Mouse (Mus musculus) liver, embryonic 12.5 days (tissue): ENCODE data around the gene C3. TPM values are rescaled to one million over a fixed set of nuclear protein-coding genes. Genes with fewer than 3 reads are reported as not detected.

Source experiments
- ATAC-seq: fragments of 200-750 bp; cut with Nextera tagmentation; 2 replicates; pipeline ENCODE4 v1.8.0; 2017; ENCODE audit warnings: moderate number of reproducible peaks, mild to moderate bottlenecking, moderate library complexity
- H3K27ac ChIP-seq: fragments of 300-500 bp; sonication (generic); 2 replicates; pipeline ENCODE4 v1.5.1; 2016; ENCODE audit warnings: mild to moderate bottlenecking
- H3K27me3 ChIP-seq: fragments of 300-500 bp; sonication (generic); replicated peaks from 2 replicates; pipeline ENCODE4 v1.6.1; 2016; ENCODE audit warnings: mild to moderate bottlenecking, moderate library complexity
- H3K36me3 ChIP-seq: fragments of 300-500 bp; sonication (generic); 2 replicates; pipeline ENCODE4 v1.6.1; 2016; ENCODE audit warnings: mild to moderate bottlenecking, moderate library complexity
- H3K4me1 ChIP-seq: fragments of 300-500 bp; sonication (generic); 2 replicates; pipeline ENCODE4 v1.6.1; 2016
- H3K4me2 ChIP-seq: fragments of 300-500 bp; sonication (generic); 2 replicates; pipeline ENCODE4 v1.6.1; 2016; ENCODE audit warnings: mild to moderate bottlenecking, moderate library complexity
- H3K4me3 ChIP-seq: fragments of 300-500 bp; sonication (generic); 2 replicates; pipeline ENCODE4 v1.5.1; 2016; ENCODE audit warnings: mild to moderate bottlenecking, moderate library complexity
- H3K9ac ChIP-seq: fragments of 300-500 bp; sonication (generic); 2 replicates; pipeline ENCODE4 v1.6.1; 2016; ENCODE audit warnings: mild to moderate bottlenecking, moderate library complexity
- H3K9me3 ChIP-seq: fragments of 300-500 bp; sonication (generic); replicated peaks from 2 replicates; pipeline ENCODE4 v1.6.1; 2016; ENCODE audit warnings: mild to moderate bottlenecking, moderate library complexity
- whole genome bisulfite sequencing: fragments of 180-500 bp; shearing (Covaris S2); methylation state at CpG from one replicate; pipeline ENCODE4 v1.1.7; 2016; ENCODE audit not compliant: insufficient replicate concordance; 5-methylcytosine and 5-hydroxymethylcytosine counted together
- polyA plus RNA-seq: library from polyadenylated mRNA; unstranded; fragments of >200 nt; fragmentation: Nextera tagmentation; extraction: Ambion mirVana; gene quantifications from 2 replicates; pipeline ENCODE4 v1.2.1, GENCODE M21; 2016

The C3 gene
- polyA plus RNA-seq, 1 experiment from 2014 or later = 95.1 TPM

DNA sequence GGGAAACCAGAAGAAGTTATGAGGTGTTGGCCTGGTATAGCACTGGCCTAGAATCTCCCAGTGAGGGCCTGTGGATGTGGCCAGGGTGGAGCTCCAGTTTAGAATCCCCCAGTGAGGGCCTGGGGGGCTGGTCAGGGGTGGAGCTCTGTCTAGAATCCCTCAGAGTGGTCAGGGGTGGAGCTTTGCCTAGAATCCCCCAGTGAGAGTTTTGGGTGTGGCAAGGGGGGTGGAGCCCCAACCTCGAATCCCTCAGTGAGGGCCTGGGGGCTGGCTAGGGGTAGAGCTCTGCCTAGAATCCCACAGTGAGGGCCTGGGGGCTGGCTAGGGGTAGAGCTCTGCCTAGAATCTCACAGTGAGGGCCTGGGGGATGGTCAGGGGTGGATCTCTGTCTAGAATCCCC, 33.9 kb upstream of the C3 start:
- Histone ChIP-seq H3K4me3 (no peak overlapping the region), H3K4me2 (no peak overlapping the region), H3K27me3 (no peaks in the 10 kb centered on the region), H3K9ac (no peak overlapping the region), H3K9me3 (no peaks in the 10 kb centered on the region), H3K36me3 (peaks cover 44% of the 10 kb centered on the region), H3K4me1 (peaks cover 30% of the 10 kb centered on the region), H3K27ac (no peak overlapping the region)
- ATAC-seq = no peak
- 0% methylated on average over 1 of the region's 1 CpGs for WGBS

GRCm38 (mm10) chr17:57261286-57261685, 33.4 kb upstream of the C3 start:
- Histone ChIP-seq H3K9me3 (no peaks in the 10 kb centered on the region), H3K4me2 (no peak overlapping the region), H3K4me3 (no peak overlapping the region), H3K27ac (no peak overlapping the region), H3K9ac (no peak overlapping the region), H3K27me3 (no peaks in the 10 kb centered on the region), H3K4me1 (peaks cover 30% of the 10 kb centered on the region), H3K36me3 (peaks cover 49% of the 10 kb centered on the region)
- no peak for ATAC-seq
- WGBS = 84% methylated on average over 4 of the region's 4 CpGs

GRCm38 (mm10) chr17:57260351-57260750, 32.4 kb upstream of the C3 start:
- WGBS = 82% methylated on average over 9 of the region's 9 CpGs
- Histone ChIP-seq H3K27me3 (no peaks in the 10 kb centered on the region), H3K4me2 (no peak overlapping the region), H3K27ac (no peak overlapping the region), H3K9me3 (no peaks in the 10 kb centered on the region), H3K4me3 (no peak overlapping the region), H3K36me3 (peaks cover 57% of the 10 kb centered on the region), H3K4me1 (peaks cover 27% of the 10 kb centered on the region), H3K9ac (no peak overlapping the region)
- ATAC-seq = no peak

- WGBS = 82% methylated on average over 8 of the region's 8 CpGs
- no peak for ATAC-seq
- H3K36me3 ChIP-seq = peaks cover 63% of the 10 kb centered on the region
These were observed 31.8 kb upstream of the C3 start for GRCm38 (mm10) chr17:57259742-57260141.

DNA sequence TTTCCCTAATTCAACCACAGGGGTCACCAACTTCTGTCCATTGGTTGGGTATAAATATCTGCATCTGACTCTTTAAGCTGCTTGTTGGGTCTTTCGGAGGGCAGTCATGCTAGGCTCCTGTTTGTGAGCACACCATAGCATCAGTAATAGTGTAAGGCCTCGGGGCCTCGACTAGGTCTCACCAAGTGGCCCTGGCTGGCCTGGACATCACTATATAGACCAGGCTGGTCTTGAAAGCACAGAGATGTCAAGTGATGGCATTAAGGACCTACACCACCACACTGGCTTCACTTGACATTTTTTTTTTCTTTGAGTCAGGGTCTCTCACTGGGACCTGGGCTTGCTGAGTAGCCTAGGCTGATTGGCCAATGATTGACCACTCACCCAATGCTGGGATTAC, 30.3 kb upstream of the C3 start:
- WGBS = 82% methylated on average over 3 of the region's 3 CpGs
- no peak overlapping the region for H3K9ac ChIP-seq
- no peaks in the 10 kb centered on the region for H3K9me3 ChIP-seq
- peaks cover 7% of the 10 kb centered on the region for H3K4me1 ChIP-seq
- no peak overlapping the region for H3K4me3 ChIP-seq
- peaks cover 77% of the 10 kb centered on the region for H3K36me3 ChIP-seq
- no peaks in the 10 kb centered on the region for H3K27me3 ChIP-seq
- ATAC-seq = no peak
- H3K27ac ChIP-seq = no peak overlapping the region
- no peak overlapping the region for H3K4me2 ChIP-seq

More at GRCm38 (mm10) chr17:57259742-57260141, 31.8 kb upstream of the C3 start:
- no peak overlapping the region for H3K9ac ChIP-seq
- H3K4me2 ChIP-seq = no peak overlapping the region
- H3K27me3 ChIP-seq = no peaks in the 10 kb centered on the region
- peaks cover 21% of the 10 kb centered on the region for H3K4me1 ChIP-seq
- H3K4me3 ChIP-seq = no peak overlapping the region
- no peak overlapping the region for H3K27ac ChIP-seq
- no peaks in the 10 kb centered on the region for H3K9me3 ChIP-seq

GRCm38 (mm10) chr17:57256921-57257485, 29.1 kb upstream of the C3 start:
- H3K36me3 ChIP-seq = peaks cover 68% of the 10 kb centered on the region
- ATAC-seq = no peak
- no peaks in the 10 kb centered on the region for H3K9me3 ChIP-seq
- no peak overlapping the region for H3K27ac ChIP-seq
- 84% methylated on average over 22 of the region's 22 CpGs for WGBS
- H3K4me1 ChIP-seq = peaks cover 6% of the 10 kb centered on the region
- no peak overlapping the region for H3K9ac ChIP-seq
- no peaks in the 10 kb centered on the region for H3K27me3 ChIP-seq
- no peak overlapping the region for H3K4me2 ChIP-seq
- H3K4me3 ChIP-seq = no peak overlapping the region

- no peak overlapping the region for H3K4me3 ChIP-seq
- no peak for ATAC-seq
- no peak overlapping the region for H3K27ac ChIP-seq
- H3K9me3 ChIP-seq = no peaks in the 10 kb centered on the region
- peaks cover 10% of the 10 kb centered on the region for H3K4me1 ChIP-seq
- peaks cover 3% of the 10 kb centered on the region for H3K27me3 ChIP-seq
- no peak overlapping the region for H3K4me2 ChIP-seq
- no peak overlapping the region for H3K9ac ChIP-seq
- 79% methylated on average over 14 of the region's 14 CpGs for WGBS
- H3K36me3 ChIP-seq = peaks cover 52% of the 10 kb centered on the region
These were observed 27.4 kb upstream of the C3 start for GRCm38 (mm10) chr17:57255354-57255753.

DNA sequence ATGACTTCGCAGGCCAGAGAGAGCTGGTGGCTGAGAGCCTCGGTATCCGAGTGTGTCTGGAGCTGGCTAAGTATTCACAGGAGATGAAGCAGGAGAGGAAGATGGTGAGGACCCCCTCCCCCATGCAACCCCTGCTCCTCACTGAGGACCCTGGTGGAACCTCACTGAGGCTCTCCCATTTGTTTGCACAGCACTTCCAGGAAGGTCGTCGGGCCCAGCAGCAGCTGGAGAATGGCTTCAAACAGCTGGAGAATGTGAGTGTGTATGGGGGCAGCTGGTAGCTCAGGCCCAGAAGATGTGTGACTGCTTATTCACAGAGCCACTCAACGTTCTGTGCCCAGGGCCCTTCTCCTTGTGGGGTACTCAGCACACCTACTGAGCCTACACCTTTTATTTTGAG, 25.4 kb upstream of the C3 start:
- H3K27ac ChIP-seq = no peak overlapping the region
- H3K36me3 ChIP-seq = peaks cover 49% of the 10 kb centered on the region
- no peaks in the 10 kb centered on the region for H3K9me3 ChIP-seq
- H3K4me2 ChIP-seq = no peak overlapping the region
- WGBS = 73% methylated on average over 6 of the region's 6 CpGs
- H3K4me1 ChIP-seq = peaks cover 29% of the 10 kb centered on the region
- H3K9ac ChIP-seq = no peak overlapping the region
- H3K4me3 ChIP-seq = no peak overlapping the region
- no peak for ATAC-seq
- H3K27me3 ChIP-seq = peaks cover 10% of the 10 kb centered on the region

DNA sequence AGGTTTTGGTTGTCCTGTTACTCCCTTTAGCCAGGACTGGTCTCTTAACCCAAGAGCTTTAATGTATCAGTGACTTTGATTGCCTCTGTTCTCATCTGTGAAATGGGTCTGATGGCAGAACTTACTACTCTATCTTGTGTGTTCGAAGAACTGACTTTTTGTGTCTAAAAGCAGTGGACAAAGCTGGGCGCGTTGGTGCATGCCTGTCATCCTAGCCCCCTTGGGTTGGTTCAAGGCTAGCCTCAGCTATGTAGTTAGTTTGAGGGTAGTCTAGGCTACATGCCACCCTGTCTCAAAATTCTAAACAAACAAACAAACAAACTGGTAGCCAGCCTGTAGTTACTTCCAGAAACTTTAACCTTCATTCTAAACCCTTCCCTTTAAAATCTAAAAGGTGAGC, 23.5 kb upstream of the C3 start:
- H3K9me3 ChIP-seq = no peaks in the 10 kb centered on the region
- H3K4me2 ChIP-seq = no peak overlapping the region
- H3K27me3 ChIP-seq = peaks cover 10% of the 10 kb centered on the region
- H3K27ac ChIP-seq = no peak overlapping the region
- H3K4me1 ChIP-seq = peaks cover 35% of the 10 kb centered on the region
- peaks cover 32% of the 10 kb centered on the region for H3K36me3 ChIP-seq
- no peak overlapping the region for H3K9ac ChIP-seq
- no peak for ATAC-seq
- 88% methylated on average over 3 of the region's 3 CpGs for WGBS
- no peak overlapping the region for H3K4me3 ChIP-seq

DNA sequence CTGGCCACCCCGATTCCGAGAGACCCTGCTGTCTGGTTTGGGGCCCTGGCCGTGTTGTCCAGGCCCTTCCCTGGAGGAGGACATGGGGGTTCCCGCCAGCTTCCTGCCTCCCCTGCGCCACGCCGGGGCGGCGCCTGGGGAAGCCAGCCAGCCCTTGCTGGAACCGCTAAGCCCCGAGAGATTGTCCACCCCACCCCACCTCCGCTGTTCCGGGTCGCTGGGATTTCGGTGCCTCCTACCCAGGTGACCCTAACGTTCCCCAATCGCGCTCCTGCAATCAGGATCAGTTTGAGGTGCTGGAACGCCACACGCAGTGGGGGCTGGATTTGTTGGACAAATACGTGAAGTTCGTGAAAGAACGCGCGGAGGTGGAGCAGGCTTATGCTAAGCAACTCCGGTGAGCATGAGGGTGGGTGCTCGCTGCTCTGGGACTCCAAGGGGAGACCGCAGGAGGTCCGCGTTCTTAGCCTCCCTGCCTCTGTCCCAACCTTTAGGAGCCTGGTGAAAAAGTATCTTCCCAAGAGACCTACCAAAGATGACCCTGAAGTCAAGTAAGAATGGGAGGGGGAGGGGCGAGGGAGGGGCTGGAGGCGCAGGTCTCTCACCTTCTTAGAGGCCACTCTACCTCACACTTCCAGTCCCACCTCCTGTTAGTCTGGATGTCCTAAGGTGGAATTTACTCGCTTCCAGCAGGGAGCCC, 22.7 kb upstream of the C3 start:
- no peak overlapping the region for H3K27ac ChIP-seq
- peak overlapping the region; percentile 93 for H3K4me2 ChIP-seq

GRCm38 (mm10) chr17:57249186-57250181, 21.5 kb upstream of the C3 start, which contains the start of gene Trip10:
Gene Trip10, plus strand, starts transcription at chr17:57249455.
- Histone ChIP-seq H3K4me3 (peak within 1 kb of the TSS; percentile 82), H3K36me3 (peaks cover 27% of the 10 kb centered on the region), H3K9ac (peak within 1 kb of the TSS; percentile 74), H3K9me3 (no peaks in the 10 kb centered on the region), H3K27ac (peak within 1 kb of the TSS; percentile 86), H3K27me3 (peaks cover 10% of the 10 kb centered on the region), H3K4me1 (peaks cover 49% of the 10 kb centered on the region), H3K4me2 (peak within 1 kb of the TSS; percentile 93)
- ATAC-seq = peak; percentile 53
- WGBS = under 1% methylated on average over 47 of the region's 52 CpGs

More for the DNA sequence above, 22.7 kb upstream of the C3 start:
- Histone ChIP-seq H3K27me3 (peaks cover 10% of the 10 kb centered on the region), H3K9me3 (no peaks in the 10 kb centered on the region), H3K36me3 (peaks cover 27% of the 10 kb centered on the region), H3K4me1 (peaks cover 42% of the 10 kb centered on the region), H3K4me3 (peak overlapping the region; percentile 82), H3K9ac (peak overlapping the region; percentile 74)
- WGBS = 7% methylated on average over 33 of the region's 33 CpGs
- no peak for ATAC-seq

- H3K27me3 ChIP-seq = peaks cover 10% of the 10 kb centered on the region
- H3K36me3 ChIP-seq = peaks cover 26% of the 10 kb centered on the region
- H3K4me1 ChIP-seq = peaks cover 49% of the 10 kb centered on the region
- 15% methylated on average over 13 of the region's 13 CpGs for WGBS
- peak overlapping the region; percentile 86 for H3K27ac ChIP-seq
- no peaks in the 10 kb centered on the region for H3K9me3 ChIP-seq
- no peak for ATAC-seq
- peak overlapping the region; percentile 82 for H3K4me3 ChIP-seq
- H3K9ac ChIP-seq = peak overlapping the region; percentile 72
- peak overlapping the region; percentile 93 for H3K4me2 ChIP-seq
These were observed 20.8 kb upstream of the C3 start for GRCm38 (mm10) chr17:57248771-57249170.
